Mouse (Mus musculus): ENCODE measurements at regions not wholly inside any gene's neighbourhood (a gene's known extent, or its start where the extent isn't known, plus 50 kb on each side); places are given as distances from the start of the nearest gene placed in this dataset.
A peak's percentile ranks its signal among the peaks of the same experiment; 100 is the strongest.

DNA sequence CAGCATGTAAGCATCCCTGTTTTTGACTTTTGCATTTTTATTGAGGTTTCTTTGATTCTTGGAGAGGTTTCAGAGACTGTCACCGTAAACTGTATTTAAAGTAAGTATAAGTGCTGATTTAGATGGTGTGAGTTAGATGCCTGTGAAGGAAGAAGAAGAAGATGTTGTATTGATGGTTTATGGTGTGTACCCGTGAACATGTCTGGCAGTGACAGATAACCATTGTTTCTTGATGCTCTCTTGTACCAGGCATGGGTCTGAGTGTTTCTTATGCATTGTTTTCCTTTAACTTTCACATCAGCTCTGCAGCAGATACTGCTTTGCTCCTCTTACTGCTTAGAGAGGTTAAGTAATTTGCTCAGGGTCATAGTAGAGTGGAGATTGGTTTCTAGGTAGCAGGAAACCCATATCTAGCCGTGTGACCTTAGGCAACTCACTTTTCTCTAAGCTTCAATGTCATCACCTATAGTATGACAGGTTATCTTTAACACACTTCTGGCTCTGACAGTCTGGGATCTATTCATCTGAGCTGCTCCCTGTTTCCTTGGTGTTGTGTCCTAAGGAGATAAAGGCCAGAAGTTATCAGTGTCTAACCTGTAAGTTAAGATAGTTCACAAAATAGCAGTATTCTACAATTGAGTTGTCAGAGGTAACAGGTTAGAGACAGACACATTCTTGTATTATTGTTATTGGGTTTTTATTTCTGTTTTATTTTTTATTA, 95.5 kb upstream of the Tex13c2 start:
- Histone ChIP-seq H3K4me1 (ENCODE audit: insufficient read depth) (no peaks in the 10 kb centered on the region), H3K27me3 (ENCODE audit: insufficient read depth, low read length) (no peaks in the 10 kb centered on the region), H3K9ac (no peak overlapping the region), H3K36me3 (ENCODE audit: insufficient read depth) (no peaks in the 10 kb centered on the region), H3K9me3 (ENCODE audit: low read depth, low read length) (no peaks in the 10 kb centered on the region), H3K4me3 (ENCODE audit: low read depth, low read length) (no peak overlapping the region), H3K27ac (ENCODE audit: low read depth) (no peak overlapping the region), H3K4me2 (no peak overlapping the region)
- WGBS = 43% methylated on average over 3 of the region's 3 CpGs
- no peak for TF ChIP-seq CTCF (IDR thresholded peaks at IDR 0.05; ENCODE audit: low read depth)
- ATAC-seq (ENCODE audit: insufficient read depth) (no peak), DNase-seq (no peak)

DNA sequence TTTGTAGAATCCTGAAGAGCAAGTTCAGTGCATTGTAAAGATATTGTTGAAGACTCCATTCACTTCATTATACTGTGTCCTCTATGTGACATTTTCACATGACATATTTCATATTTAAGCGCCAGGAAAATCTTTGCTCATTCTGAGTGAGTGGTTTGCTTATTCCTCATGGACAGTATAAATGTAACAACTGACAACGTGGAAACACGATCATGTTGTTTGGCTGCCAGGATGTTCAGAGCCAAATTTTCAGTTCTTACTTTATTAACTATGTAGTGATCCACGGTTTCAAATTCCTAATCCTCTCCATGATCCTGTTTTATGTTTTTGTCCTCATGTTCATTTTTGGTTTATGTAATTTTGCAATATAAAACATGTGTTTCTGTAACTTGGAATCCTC, 93.0 kb upstream of the Tex13c2 start:
- H3K4me3 ChIP-seq (ENCODE audit: low read depth, low read length) = no peak overlapping the region
- no peaks in the 10 kb centered on the region for H3K36me3 ChIP-seq (ENCODE audit: insufficient read depth)
- WGBS = 42% methylated on average over 4 of the region's 4 CpGs
- H3K9ac ChIP-seq = no peak overlapping the region
- H3K9me3 ChIP-seq (ENCODE audit: low read depth, low read length) = no peaks in the 10 kb centered on the region
- no peak overlapping the region for H3K27ac ChIP-seq (ENCODE audit: low read depth)
- no peaks in the 10 kb centered on the region for H3K27me3 ChIP-seq (ENCODE audit: insufficient read depth, low read length)
- no peaks in the 10 kb centered on the region for H3K4me1 ChIP-seq (ENCODE audit: insufficient read depth)
- ATAC-seq (ENCODE audit: insufficient read depth) (no peak), DNase-seq (peak; percentile 64)
- TF ChIP-seq CTCF (IDR thresholded peaks at IDR 0.05; ENCODE audit: low read depth) = no peak
- H3K4me2 ChIP-seq = no peak overlapping the region

DNA sequence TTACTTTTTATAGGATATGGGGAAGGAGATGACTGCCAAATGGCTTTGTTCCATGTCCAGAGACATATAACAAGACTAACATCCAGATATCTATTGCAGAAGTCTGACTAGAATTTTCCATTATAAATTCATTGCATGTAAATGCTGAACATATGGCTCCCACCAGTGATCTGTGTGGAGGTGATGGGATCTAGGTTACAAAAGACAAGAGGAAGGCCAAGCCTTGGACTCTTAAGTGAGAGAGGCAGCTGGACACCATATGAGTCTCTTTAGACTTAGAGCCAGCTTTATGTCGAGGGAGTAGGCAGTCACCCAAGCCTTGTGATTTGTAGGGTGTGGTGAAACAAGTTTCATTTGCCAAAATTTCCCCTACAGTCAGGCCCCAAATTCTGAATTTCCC, 90.7 kb upstream of the Tex13c2 start:
- Histone ChIP-seq H3K9me3 (ENCODE audit: low read depth, low read length) (no peaks in the 10 kb centered on the region), H3K4me2 (no peak overlapping the region), H3K4me1 (ENCODE audit: insufficient read depth) (no peaks in the 10 kb centered on the region), H3K27ac (ENCODE audit: low read depth) (peak overlapping the region; percentile 72; the same call in 1 of the 2 replicates), H3K36me3 (ENCODE audit: insufficient read depth) (no peaks in the 10 kb centered on the region), H3K9ac (no peak overlapping the region), H3K4me3 (ENCODE audit: low read depth, low read length) (no peak overlapping the region), H3K27me3 (ENCODE audit: insufficient read depth, low read length) (no peaks in the 10 kb centered on the region)
- peak; percentile 98 for ATAC-seq (ENCODE audit: insufficient read depth)
- no peak for TF ChIP-seq CTCF (IDR thresholded peaks at IDR 0.05; ENCODE audit: low read depth)
- DNase-seq = peak; percentile 86
- 17% methylated on average over 1 of the region's 1 CpGs for WGBS

DNA sequence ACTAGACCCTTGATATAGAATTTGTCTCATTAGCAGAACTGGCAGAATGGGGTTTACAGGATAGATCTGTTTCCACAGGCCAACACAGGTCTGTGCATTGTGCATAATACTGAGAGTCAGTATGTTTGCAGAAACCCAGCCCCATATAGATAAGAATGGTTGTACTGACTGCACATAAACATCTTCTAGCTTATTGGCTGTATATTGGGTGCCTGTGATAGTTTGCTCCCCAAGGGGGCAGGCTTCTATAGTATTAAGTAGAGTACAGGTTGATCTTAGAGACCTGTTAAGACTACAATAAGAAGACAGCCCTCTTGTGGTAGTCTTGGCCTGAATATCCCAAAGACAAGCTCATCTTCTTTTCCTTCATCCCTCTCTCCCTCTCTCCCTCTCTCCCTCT, 90.1 kb upstream of the Tex13c2 start:
- peak; percentile 42 for DNase-seq
- peak overlapping the region; percentile 72 for H3K27ac ChIP-seq (ENCODE audit: low read depth)

DNA sequence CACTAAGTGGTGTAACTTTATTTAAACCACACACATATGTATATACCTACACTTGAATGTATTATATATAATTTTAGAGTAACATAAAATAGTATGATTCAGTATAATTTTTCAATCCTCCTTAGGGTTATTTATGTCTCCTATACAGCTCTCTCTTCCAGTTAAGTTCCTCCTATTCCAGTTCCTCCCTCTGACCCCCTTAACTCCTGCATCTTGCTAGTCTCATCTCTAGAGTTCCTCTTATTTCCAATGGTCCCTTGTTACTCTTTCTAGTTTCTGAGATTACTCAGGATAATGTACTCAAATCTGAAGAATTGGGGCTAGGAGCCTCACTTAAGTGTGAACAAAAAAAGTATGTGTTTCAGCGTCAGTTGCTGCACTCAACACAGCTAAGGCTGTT, 88.4 kb upstream of the Tex13c2 start:
- Histone ChIP-seq H3K4me3 (ENCODE audit: low read depth, low read length) (no peak overlapping the region), H3K36me3 (ENCODE audit: insufficient read depth) (no peaks in the 10 kb centered on the region), H3K4me2 (no peak overlapping the region), H3K9ac (no peak overlapping the region), H3K4me1 (ENCODE audit: insufficient read depth) (no peaks in the 10 kb centered on the region), H3K27me3 (ENCODE audit: insufficient read depth, low read length) (no peaks in the 10 kb centered on the region), H3K9me3 (ENCODE audit: low read depth, low read length) (no peaks in the 10 kb centered on the region), H3K27ac (ENCODE audit: low read depth) (no peak overlapping the region)
- no peak for DNase-seq
- TF ChIP-seq CTCF (IDR thresholded peaks at IDR 0.05; ENCODE audit: low read depth) = no peak
- no peak for ATAC-seq (ENCODE audit: insufficient read depth)
- 79% methylated on average over 1 of the region's 1 CpGs for WGBS

More for the DNA sequence above, 90.1 kb upstream of the Tex13c2 start:
- H3K27me3 ChIP-seq (ENCODE audit: insufficient read depth, low read length) = no peaks in the 10 kb centered on the region
- no peaks in the 10 kb centered on the region for H3K9me3 ChIP-seq (ENCODE audit: low read depth, low read length)
- H3K36me3 ChIP-seq (ENCODE audit: insufficient read depth) = no peaks in the 10 kb centered on the region
- ATAC-seq (ENCODE audit: insufficient read depth) = peak; percentile 76
- no peak overlapping the region for H3K4me2 ChIP-seq
- no peaks in the 10 kb centered on the region for H3K4me1 ChIP-seq (ENCODE audit: insufficient read depth)
- H3K4me3 ChIP-seq (ENCODE audit: low read depth, low read length) = no peak overlapping the region
- TF ChIP-seq CTCF (IDR thresholded peaks at IDR 0.05; ENCODE audit: low read depth) = peak; percentile 26; the same call in 1 of the 2 replicates
- H3K9ac ChIP-seq = no peak overlapping the region

DNA sequence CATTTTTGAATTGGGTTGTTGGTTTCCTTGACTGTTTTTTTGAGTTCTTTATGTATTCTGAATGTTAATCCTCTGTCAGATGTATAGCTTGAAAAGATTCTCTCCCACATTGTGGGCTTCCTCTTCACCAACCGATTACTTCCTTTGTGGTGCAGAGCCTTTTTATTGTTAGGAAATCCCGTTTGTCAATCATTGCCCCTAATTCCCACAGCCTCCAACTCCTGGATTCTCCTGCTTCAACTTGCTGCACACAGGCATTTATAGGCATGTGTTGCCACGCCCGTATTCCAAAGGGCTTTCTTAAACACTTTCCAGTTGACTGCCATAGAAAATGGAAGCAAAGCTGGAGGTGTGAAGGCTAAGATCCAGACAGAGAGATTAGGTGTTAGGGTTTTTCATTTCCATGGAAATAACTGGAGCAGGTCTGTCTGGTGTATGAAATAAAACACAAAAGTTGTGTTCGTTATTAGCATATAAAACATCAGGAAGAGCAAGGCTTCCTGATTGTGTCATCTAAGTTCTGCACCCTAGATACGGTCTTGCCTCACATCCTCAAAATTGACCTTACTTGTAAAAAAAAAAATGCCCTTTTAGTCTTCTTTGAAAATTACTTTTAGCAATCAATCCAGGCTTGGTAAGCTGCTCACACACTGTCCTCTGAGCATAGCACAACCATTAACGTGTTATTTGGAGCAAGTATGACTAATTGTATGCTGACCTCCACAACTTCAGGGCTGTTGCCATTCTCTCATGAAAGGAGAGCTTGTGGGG, 87.7 kb upstream of the Tex13c2 start:
- ATAC-seq (ENCODE audit: insufficient read depth) = no peak; the same call in 1 of the 2 replicates
- whole genome bisulfite sequencing = 54% methylated on average over 7 of the region's 7 CpGs
- no peaks in the 10 kb centered on the region for H3K36me3 ChIP-seq (ENCODE audit: insufficient read depth)
- TF ChIP-seq CTCF (IDR thresholded peaks at IDR 0.05; ENCODE audit: low read depth) = no peak
- H3K4me3 ChIP-seq (ENCODE audit: low read depth, low read length) = no peak overlapping the region
- no peaks in the 10 kb centered on the region for H3K4me1 ChIP-seq (ENCODE audit: insufficient read depth)
- H3K27ac ChIP-seq (ENCODE audit: low read depth) = 0 out of 2 replicates have a peak overlapping the region, but pooled peaks have one; percentile 2
- H3K9ac ChIP-seq = no peak overlapping the region
- no peaks in the 10 kb centered on the region for H3K9me3 ChIP-seq (ENCODE audit: low read depth, low read length)
- no peaks in the 10 kb centered on the region for H3K27me3 ChIP-seq (ENCODE audit: insufficient read depth, low read length)
- no peak overlapping the region for H3K4me2 ChIP-seq
- DNase-seq = peak; percentile 48

DNA sequence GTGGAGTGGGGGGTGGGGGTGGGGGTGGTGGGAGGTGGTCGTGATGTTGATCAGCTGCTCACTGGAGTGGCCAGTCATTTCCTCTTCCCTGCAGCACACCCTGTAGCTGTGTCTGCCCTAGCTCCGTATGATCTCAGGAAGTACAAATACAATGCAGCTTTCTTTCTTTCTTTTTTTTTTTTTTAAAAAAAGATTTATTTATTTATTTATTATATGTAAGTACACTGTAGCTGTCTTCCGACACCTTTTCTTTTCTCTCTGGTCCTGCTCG, 87.2 kb upstream of the Tex13c2 start:
- 47% methylated on average over 4 of the region's 4 CpGs for WGBS
- H3K4me2 ChIP-seq = no peak overlapping the region
- H3K36me3 ChIP-seq (ENCODE audit: insufficient read depth) = no peaks in the 10 kb centered on the region
- TF ChIP-seq CTCF (IDR thresholded peaks at IDR 0.05; ENCODE audit: low read depth) = no peak
- H3K27ac ChIP-seq (ENCODE audit: low read depth) = no peak overlapping the region
- H3K4me3 ChIP-seq (ENCODE audit: low read depth, low read length) = no peak overlapping the region
- H3K4me1 ChIP-seq (ENCODE audit: insufficient read depth) = no peaks in the 10 kb centered on the region
- no peaks in the 10 kb centered on the region for H3K9me3 ChIP-seq (ENCODE audit: low read depth, low read length)
- H3K27me3 ChIP-seq (ENCODE audit: insufficient read depth, low read length) = no peaks in the 10 kb centered on the region
- no peak overlapping the region for H3K9ac ChIP-seq
- ATAC-seq (ENCODE audit: insufficient read depth) (peak; percentile 78), DNase-seq (no peak)
